Mouse (Mus musculus) cerebellum, adult 2 months (tissue): ENCODE measurements around the gene Cdnf.

Experiments used
- CTCF ChIP-seq: fragments of 200-500 bp; IDR thresholded peaks from 2 replicates; pipeline ENCODE4 v1.5.1; 2011; ENCODE audit warnings: low read depth, mild to moderate bottlenecking, control low read depth, low read length, moderate library complexity, borderline replicate concordance; ENCODE audit not compliant: insufficient read depth
- POLR2A ChIP-seq: fragments of 200-500 bp; IDR thresholded peaks from 2 replicates; pipeline ENCODE4 v1.6.1; 2011; ENCODE audit warnings: low read length, control low read depth, borderline replicate concordance; ENCODE audit not compliant: insufficient read depth

GRCm38 (mm10) chr2:3474361-3474805, 38.4 kb upstream of the Cdnf start:
- TF ChIP-seq POLR2A = no peak
- TF ChIP-seq CTCF = no peak
